Mouse (Mus musculus) liver, embryonic 14.5 days (tissue): ENCODE measurements at regions not wholly inside any gene's neighbourhood (a gene's known extent, or its start where the extent isn't known, plus 50 kb on each side); places are given as distances from the start of the nearest gene placed in this dataset.
"Not testable (repeated sequence)": the region's sequence is repeated elsewhere in the genome, so short reads cannot be mapped to it uniquely, and the experiment has no call there.

ENCODE experiments used
- ATAC-seq: fragments of 200-750 bp; cut with Nextera tagmentation; 2 replicates; pipeline ENCODE4 v1.8.0; 2017; ENCODE audit warnings: moderate number of reproducible peaks, mild to moderate bottlenecking, moderate library complexity; ENCODE audit not compliant: insufficient read depth
- DNase-seq, 3 experiments: peaks; one replicate each; pipeline ENCODE4 v3.0.0-alpha.2; 2012 to 2013; ENCODE audit warnings: low read depth in 3 of 3, low spot score in 3 of 3
- H3K27ac ChIP-seq: fragments of 300-500 bp; sonication (generic); 2 replicates; pipeline ENCODE4 v1.5.1; 2014; ENCODE audit warnings: moderate library complexity, mild to moderate bottlenecking, control low read depth, inconsistent platforms
- H3K27me3 ChIP-seq: fragments of 300-500 bp; sonication (generic); 2 replicates; pipeline ENCODE4 v1.6.1; 2014; ENCODE audit warnings: mild to moderate bottlenecking, low read length, moderate library complexity; ENCODE audit not compliant: control insufficient read depth, insufficient read depth
- H3K36me3 ChIP-seq: fragments of 300-500 bp; sonication (generic); replicated peaks from 2 replicates; pipeline ENCODE4 v1.6.1; 2014; ENCODE audit warnings: low read depth; ENCODE audit not compliant: control insufficient read depth, insufficient read depth
- H3K4me1 ChIP-seq, 2 experiments: fragments of 200-500 bp in 1 of 2; fragments of 300-500 bp in 1 of 2; sonication (generic) in 1 of 2; replicated peaks; 2 replicates each; pipeline ENCODE4 v1.6.1; 2012 to 2014; ENCODE audit warnings: antibody characterized with exemption in 1 of 2, inconsistent platforms in 1 of 2, low read length in 1 of 2; ENCODE audit not compliant: control insufficient read depth in 2 of 2, insufficient read depth in 2 of 2
- H3K4me2 ChIP-seq: fragments of 300-500 bp; sonication (generic); 2 replicates; pipeline ENCODE4 v1.6.1; 2014; ENCODE audit warnings: low read depth, mild to moderate bottlenecking, control low read depth, moderate library complexity
- H3K4me3 ChIP-seq, 2 experiments: fragments of 200-500 bp in 1 of 2; fragments of 300-500 bp in 1 of 2; sonication (generic) in 1 of 2; 2 replicates each; pipeline ENCODE4 v1.5.1; 2012 to 2014; ENCODE audit warnings: low read depth in 2 of 2, low read length in 2 of 2, mild to moderate bottlenecking in 2 of 2, control low read depth in 1 of 2, inconsistent platforms in 1 of 2, moderate library complexity in 1 of 2; ENCODE audit not compliant: insufficient read depth in 1 of 2
- H3K9ac ChIP-seq: fragments of 300-500 bp; sonication (generic); replicated peaks from 2 replicates; pipeline ENCODE4 v1.6.1; 2014; ENCODE audit warnings: mild to moderate bottlenecking, control low read depth, moderate library complexity
- H3K9me3 ChIP-seq: fragments of 300-500 bp; sonication (generic); 2 replicates; pipeline ENCODE4 v1.6.1; 2016; ENCODE audit warnings: low read length, mixed read lengths; ENCODE audit not compliant: control insufficient read depth
- CTCF ChIP-seq: IDR thresholded peaks from 2 replicates; pipeline ENCODE4 v1.5.1; 2016; ENCODE audit warnings: antibody characterized with exemption, low read depth, control low read depth
- EP300 ChIP-seq: IDR thresholded peaks from 2 replicates; pipeline ENCODE4 v1.6.1; 2016; ENCODE audit warnings: antibody characterized with exemption, low read depth
- WGBS: fragments of 180-500 bp; shearing (Covaris S2); extraction: QIAGEN DNeasy Blood & Tissue Kit; methylation state at CpG from one replicate; pipeline ENCODE4 v1.1.7; 2014; ENCODE audit not compliant: insufficient replicate concordance; 5-methylcytosine and 5-hydroxymethylcytosine counted together

- not testable (repeated sequence) for DNase-seq, H3K27me3 ChIP-seq, H3K4me1 ChIP-seq, H3K27ac ChIP-seq, H3K4me2 ChIP-seq, H3K9ac ChIP-seq, H3K36me3 ChIP-seq, H3K4me3 ChIP-seq, ATAC-seq, H3K9me3 ChIP-seq
- 34% methylated on average over 2 of the region's 2 CpGs for WGBS
Measured at GRCm38 (mm10) chr8:93443631-93444030, 64.1 kb upstream of the Ces1h start.

DNA sequence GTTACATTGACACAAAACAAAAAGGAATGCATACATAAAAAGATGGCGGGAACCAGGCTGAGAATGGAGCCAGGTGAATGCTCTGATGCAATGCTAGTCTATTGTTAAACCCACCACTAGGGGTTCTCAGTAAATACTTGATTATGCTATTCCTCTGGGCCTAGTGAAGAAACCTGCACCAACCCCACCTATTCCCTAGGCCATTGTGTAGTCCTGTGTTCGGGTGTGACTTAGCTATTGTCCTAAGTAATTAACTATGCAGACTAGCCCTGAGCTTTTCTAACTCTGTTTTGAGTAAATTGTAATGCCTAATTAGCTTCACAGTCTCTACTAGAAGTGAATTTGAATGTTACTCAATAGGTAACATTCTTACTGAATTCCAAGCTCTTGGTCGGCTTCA is 62.4 kb upstream of the Ces1h start:
- Histone ChIP-seq H3K36me3 (no peaks in the 10 kb centered on the region), H3K4me1 (no peaks in the 10 kb centered on the region), H3K27me3 (no peaks in the 10 kb centered on the region), H3K4me2 (no peak overlapping the region), H3K27ac (no peak overlapping the region), H3K9ac (no peak overlapping the region), H3K9me3 (no peaks in the 10 kb centered on the region), H3K4me3 (no peak overlapping the region)
- 63% methylated on average over 3 of the region's 3 CpGs for WGBS
- ATAC-seq (no peak), DNase-seq (no peak)
- TF ChIP-seq CTCF (no peak), EP300 (no peak)

GRCm38 (mm10) chr8:93436586-93436985 is 57.1 kb upstream of the Ces1h start:
- not testable (repeated sequence) for DNase-seq, H3K27ac ChIP-seq, H3K4me3 ChIP-seq, H3K4me1 ChIP-seq, H3K9me3 ChIP-seq, H3K4me2 ChIP-seq, H3K9ac ChIP-seq, ATAC-seq, H3K27me3 ChIP-seq, H3K36me3 ChIP-seq
- WGBS = 59% methylated on average over 12 of the region's 12 CpGs

GRCm38 (mm10) chr8:93430637-93431036 is 51.1 kb upstream of the Ces1h start:
- Histone ChIP-seq H3K4me2 (no peak overlapping the region), H3K36me3 (no peaks in the 10 kb centered on the region), H3K27me3 (no peaks in the 10 kb centered on the region), H3K9ac (no peak overlapping the region), H3K27ac (no peak overlapping the region), H3K4me3 (no peak overlapping the region), H3K4me1 (no peaks in the 10 kb centered on the region), H3K9me3 (no peaks in the 10 kb centered on the region)
- peak; percentile 69 for TF ChIP-seq CTCF
- no peak for TF ChIP-seq EP300
- DNase-seq (peak in 2 of 3 experiments; percentile 0 to 10), ATAC-seq (no peak)
- 1% methylated on average over 3 of the region's 3 CpGs for WGBS
